Mouse (Mus musculus) myocyte (in vitro differentiated cells): ENCODE data around the gene Cd79b. TPM values are rescaled to one million over a fixed set of nuclear protein-coding genes. Genes with fewer than 3 reads are reported as not detected.

Experiments
- H3K27me3 ChIP-seq: one replicate; pipeline ENCODE4 v1.6.1; 2011; ENCODE audit not compliant: control insufficient read depth, insufficient read depth, insufficient read length
- H3K36me3 ChIP-seq: one replicate; pipeline ENCODE4 v1.6.1; 2011; ENCODE audit not compliant: control insufficient read depth, insufficient read depth
- H3K4me2 ChIP-seq: one replicate; pipeline ENCODE4 v1.6.1; 2011; ENCODE audit warnings: low read depth, control low read depth
- H3K4me3 ChIP-seq: one replicate; pipeline ENCODE4 v1.5.1; 2011; ENCODE audit warnings: mild to moderate bottlenecking, control low read depth, moderate library complexity
- H3K79me2 ChIP-seq: one replicate; pipeline ENCODE4 v1.6.1; 2011; ENCODE audit not compliant: control insufficient read depth, insufficient read depth
- H3ac ChIP-seq: one replicate; pipeline ENCODE4 v1.6.1; 2011; ENCODE audit not compliant: control insufficient read depth, insufficient read length
- CEBPB ChIP-seq: IDR thresholded peaks from 2 replicates; pipeline ENCODE4 v1.6.1; 2011; ENCODE audit warnings: mild to moderate bottlenecking, moderate library complexity; ENCODE audit not compliant: poor library complexity, insufficient read depth, severe bottlenecking
- E2F4 ChIP-seq: IDR thresholded peaks from one replicate; pipeline ENCODE4 v1.6.1; 2011; ENCODE audit warnings: mild to moderate bottlenecking, control low read depth, moderate library complexity; ENCODE audit not compliant: insufficient read depth
- MAX ChIP-seq: IDR thresholded peaks from one replicate; pipeline ENCODE4 v1.6.1; 2011; ENCODE audit warnings: low read depth, mild to moderate bottlenecking, control low read depth
- MYOD1 ChIP-seq, 3 experiments: IDR thresholded peaks; one replicate each; pipeline ENCODE4 v1.6.1; 2011; ENCODE audit warnings: control low read depth in 2 of 3, low read depth in 2 of 3, mild to moderate bottlenecking in 2 of 3, moderate library complexity in 1 of 3; ENCODE audit not compliant: insufficient read length in 2 of 3, control insufficient read depth in 1 of 3
- MYOG ChIP-seq, 3 experiments: IDR thresholded peaks; one replicate each; pipeline ENCODE4 v1.6.1; 2011; ENCODE audit warnings: control low read depth in 2 of 3, low read depth in 2 of 3, mild to moderate bottlenecking in 2 of 3; ENCODE audit not compliant: insufficient read length in 2 of 3, control insufficient read depth in 1 of 3, insufficient read depth in 1 of 3
- POLR2A ChIP-seq: IDR thresholded peaks from one replicate; pipeline ENCODE4 v1.6.1; 2011; ENCODE audit warnings: low read depth, mild to moderate bottlenecking, control low read depth, moderate library complexity; ENCODE audit not compliant: insufficient read length
- POLR2AphosphoS2 ChIP-seq: IDR thresholded peaks from one replicate; pipeline ENCODE4 v1.6.1; 2011; ENCODE audit warnings: low read depth, control low read depth; ENCODE audit not compliant: insufficient read length
- REST ChIP-seq: IDR thresholded peaks from one replicate; pipeline ENCODE4 v1.6.1; 2011; ENCODE audit warnings: mild to moderate bottlenecking, control low read depth, moderate library complexity; ENCODE audit not compliant: insufficient read depth, insufficient read length
- SRF ChIP-seq: IDR thresholded peaks from one replicate; pipeline ENCODE4 v1.6.1; 2011; ENCODE audit warnings: low read depth; ENCODE audit not compliant: control insufficient read depth, insufficient read length
- TCF12 ChIP-seq: IDR thresholded peaks from one replicate; pipeline ENCODE4 v1.6.1; 2011; ENCODE audit warnings: mild to moderate bottlenecking, control low read depth; ENCODE audit not compliant: poor library complexity, insufficient read depth, severe bottlenecking
- TCF3 ChIP-seq: IDR thresholded peaks from one replicate; pipeline ENCODE4 v1.6.1; 2011; ENCODE audit warnings: low read depth, control low read depth; ENCODE audit not compliant: insufficient read length
- USF1 ChIP-seq: IDR thresholded peaks from one replicate; pipeline ENCODE4 v1.6.1; 2011; ENCODE audit warnings: low read depth, mild to moderate bottlenecking, control low read depth, moderate library complexity
- polyA plus RNA-seq: library from polyadenylated mRNA; unstranded; fragments of >200 nt; fragmentation: generic; extraction: Trizol; gene quantifications from one replicate; pipeline ENCODE4 v1.2.1, GENCODE M21; 2012; ENCODE audit warnings: missing spikeins

Gene Cd79b
- polyA plus RNA-seq, 1 experiment = not detected

GRCm38 (mm10) chr11:106325566-106326206, 11.1 kb upstream of the Cd79b start:
- Histone ChIP-seq H3K79me2 (no peaks in the 10 kb centered on the region), H3K4me2 (no peak overlapping the region), H3K36me3 (no peaks in the 10 kb centered on the region), H3ac (no peak overlapping the region), H3K4me3 (no peak overlapping the region), H3K27me3 (peaks cover 22% of the 10 kb centered on the region)
- TF ChIP-seq CEBPB (no peak), MYOG (IDR thresholded peaks at IDR 0.05; ENCODE audit: control insufficient read depth in 1 of 3, insufficient read depth in 1 of 3, insufficient read length in 2 of 3, low read depth in 2 of 3) (no peak), E2F4 (no peak), POLR2A (no peak), SRF (no peak), POLR2AphosphoS2 (no peak), TCF12 (no peak), REST (no peak)

GRCm38 (mm10) chr11:106324858-106325257, 10.3 kb upstream of the Cd79b start:
- no peak overlapping the region for H3K4me2 ChIP-seq
- no peak overlapping the region for H3ac ChIP-seq
- no peak overlapping the region for H3K4me3 ChIP-seq
- TF ChIP-seq E2F4 (no peak), USF1 (peak; percentile 29)
- peaks cover 27% of the 10 kb centered on the region for H3K27me3 ChIP-seq
- no peaks in the 10 kb centered on the region for H3K36me3 ChIP-seq
- H3K79me2 ChIP-seq = no peaks in the 10 kb centered on the region

- no peak for TF ChIP-seq MAX
- TF ChIP-seq MYOG (IDR thresholded peaks at IDR 0.05; ENCODE audit: control insufficient read depth in 1 of 3, insufficient read depth in 1 of 3, insufficient read length in 2 of 3, low read depth in 2 of 3) = no peak
- no peak for TF ChIP-seq E2F4
- no peak for TF ChIP-seq SRF
- Histone ChIP-seq H3K4me2 (no peak overlapping the region), H3K27me3 (peaks cover 63% of the 10 kb centered on the region), H3K4me3 (no peak overlapping the region), H3ac (no peak overlapping the region), H3K79me2 (no peaks in the 10 kb centered on the region), H3K36me3 (no peaks in the 10 kb centered on the region)
Observed at GRCm38 (mm10) chr11:106318406-106319366, 4.1 kb upstream of the Cd79b start.

- H3ac ChIP-seq = no peak overlapping the region
- TF ChIP-seq E2F4 (no peak), MYOD1 (IDR thresholded peaks at IDR 0.05; ENCODE audit: control insufficient read depth in 1 of 3, insufficient read length in 2 of 3, low read depth in 2 of 3) (no peak), CEBPB (no peak), POLR2A (no peak), TCF12 (no peak), SRF (no peak), REST (no peak), POLR2AphosphoS2 (no peak), TCF3 (no peak), MYOG (IDR thresholded peaks at IDR 0.05; ENCODE audit: control insufficient read depth in 1 of 3, insufficient read depth in 1 of 3, insufficient read length in 2 of 3, low read depth in 2 of 3) (no peak)
- no peaks in the 10 kb centered on the region for H3K36me3 ChIP-seq
- H3K27me3 ChIP-seq = peaks cover 68% of the 10 kb centered on the region
- H3K4me3 ChIP-seq = no peak overlapping the region
- H3K79me2 ChIP-seq = no peaks in the 10 kb centered on the region
- H3K4me2 ChIP-seq = no peak overlapping the region
Observed at GRCm38 (mm10) chr11:106317801-106318200, 3.2 kb upstream of the Cd79b start.

- H3K27me3 ChIP-seq = peaks cover 71% of the 10 kb centered on the region
- no peak overlapping the region for H3K4me2 ChIP-seq
- no peak overlapping the region for H3ac ChIP-seq
- no peak overlapping the region for H3K4me3 ChIP-seq
- H3K36me3 ChIP-seq = no peaks in the 10 kb centered on the region
- H3K79me2 ChIP-seq = no peaks in the 10 kb centered on the region
- TF ChIP-seq TCF12 (no peak), POLR2A (no peak), E2F4 (no peak), REST (no peak), MYOG (IDR thresholded peaks at IDR 0.05; ENCODE audit: control insufficient read depth in 1 of 3, insufficient read depth in 1 of 3, insufficient read length in 2 of 3, low read depth in 2 of 3) (no peak), MAX (no peak), TCF3 (no peak), SRF (no peak), POLR2AphosphoS2 (no peak), CEBPB (no peak), USF1 (no peak), MYOD1 (IDR thresholded peaks at IDR 0.05; ENCODE audit: control insufficient read depth in 1 of 3, insufficient read length in 2 of 3, low read depth in 2 of 3) (no peak)
Observed at GRCm38 (mm10) chr11:106316416-106316815, 1.9 kb upstream of the Cd79b start.
